In genomic region chr13:54752656-54753055, GRCm38 (mm10) we compare ENCODE assay signal across 16 mouse cellular contexts. TPM values are rescaled to one million over a fixed set of nuclear protein-coding genes. Genes with fewer than 3 reads are reported as not detected.
A peak's percentile ranks its signal among the peaks of the same experiment; 100 is the strongest.
DNase-seq lines count a peak whose midpoint lies in the region; ATAC-seq lines count a peak whose summit lies in the region.
"Had no signal": no experiment of that assay in that cellular context is flagged by ENCODE, and none has a peak within 500 bp of the region (broad histone marks: within the 10 kb centered on the region; RNA-seq: fewer than 3 reads in every experiment).

No protein-coding gene starts in this region.

- peaks cover 35% of the 10 kb centered on the region for H3K27me3 ChIP-seq in midbrain, embryonic 13.5 days
- peaks cover 17% of the 10 kb centered on the region for H3K27me3 ChIP-seq in midbrain, embryonic 11.5 days (ENCODE audit: control insufficient read depth, insufficient read depth, low read length)

- no peaks in the 10 kb centered on the region for H3K9me3 ChIP-seq in midbrain, embryonic 13.5 days
- no peaks in the 10 kb centered on the region for H3K9me3 ChIP-seq in midbrain, embryonic 11.5 days (ENCODE audit: control insufficient read depth, low read length)
- H3K9me3 ChIP-seq: limb, embryonic 10.5 days had no signal

- intact Hi-C loops in left cerebral cortex, postnatal 10 days (cut with DNase I): no loop called here

- no peak overlapping the region for H3K27ac ChIP-seq in midbrain, embryonic 13.5 days
- H3K27ac ChIP-seq in midbrain, embryonic 11.5 days (ENCODE audit: low read depth, low read length): no peak overlapping the region
- H3K27ac ChIP-seq: limb, embryonic 10.5 days had no signal

- 73% methylated on average over 10 of the region's 10 CpGs for WGBS in midbrain, embryonic 13.5 days
- 76% methylated on average over 10 of the region's 10 CpGs for WGBS in midbrain, embryonic 11.5 days

- no peaks in the 10 kb centered on the region for H3K36me3 ChIP-seq in midbrain, embryonic 13.5 days
- H3K36me3 ChIP-seq in midbrain, embryonic 11.5 days (ENCODE audit: control insufficient read depth, insufficient read depth, low read length): no peaks in the 10 kb centered on the region
- H3K36me3 ChIP-seq: limb, embryonic 10.5 days had no signal

- H3K4me2 ChIP-seq in midbrain, embryonic 13.5 days (replicated peaks): no peak overlapping the region
- H3K4me2 ChIP-seq in midbrain, embryonic 11.5 days: no peak overlapping the region

- no peak overlapping the region for H3K4me3 ChIP-seq in midbrain, embryonic 13.5 days (replicated peaks)
- H3K4me3 ChIP-seq in midbrain, embryonic 11.5 days (ENCODE audit: low read depth, low read length): no peak overlapping the region
- H3K4me3 ChIP-seq: limb, embryonic 10.5 days had no signal

- ATAC-seq in midbrain, embryonic 13.5 days: no peak
- no peak for ATAC-seq in midbrain, embryonic 11.5 days (ENCODE audit: low FRiP score)
- no peak for ATAC-seq in megakaryocyte-erythroid progenitor cell, adult 5-6 weeks (replicated peaks; ENCODE audit: low FRiP score, low TSS enrichment, poor library complexity, severe bottlenecking)
- ATAC-seq: CD4-positive, CD25-positive, alpha-beta regulatory T cell, adult 4 months; intestine, embryonic 16.5 days had no signal

- 0 out of 2 replicates have a peak overlapping the region, but pooled peaks have one; percentile 28 for H3K9ac ChIP-seq in midbrain, embryonic 13.5 days (replicated peaks)
- no peak overlapping the region for H3K9ac ChIP-seq in midbrain, embryonic 11.5 days (ENCODE audit: low read length)

- H3K4me1 ChIP-seq in midbrain, embryonic 13.5 days (replicated peaks): peaks cover 59% of the 10 kb centered on the region
- peaks cover 16% of the 10 kb centered on the region for H3K4me1 ChIP-seq in midbrain, embryonic 11.5 days (ENCODE audit: control insufficient read depth, insufficient read depth, low read length)

- no peak for DNase-seq in midbrain, embryonic 11.5 days (ENCODE audit: low spot score, missing footprints)
- peak; percentile 93 for DNase-seq in layer of hippocampus, adult 11-12 months (ENCODE audit: low spot score)
- DNase-seq in left cerebral cortex, postnatal 10 days (ENCODE audit: extremely low spot score in 1 of 2, low spot score in 2 of 2): peak; percentile 83 to 85
- DNase-seq in heart, adult 11 months: no peak
- DNase-seq in T-cell, adult 2 months (ENCODE audit: low spot score): no peak
- DNase-seq in kidney, postnatal 25 days: no peak
- DNase-seq: gastrocnemius, postnatal 25 days; lung, adult 2 months had no signal

RNA-seq across cellular contexts. Expression of gene Gprin1, which starts 3.0 kb away (rescaled TPM):
- polyA plus RNA-seq in midbrain, embryonic 13.5 days (2015; fragmentation: Nextera tagmentation; extraction: Ambion mirVana): 5.1 and 5.8 TPM in 2 replicates
- 9.8 and 10.8 TPM in 2 replicates for polyA plus RNA-seq in midbrain, embryonic 11.5 days (2014; fragmentation: Nextera tagmentation; extraction: Ambion mirVana)
- 100 to 1,000 TPM; 213 to 226 TPM for total RNA-seq in left cerebral cortex, postnatal 10 days (2021)
- not detected in 2 replicates for total RNA-seq in megakaryocyte-erythroid progenitor cell, adult 5-6 weeks (2014; fragmentation: Nextera tagmentation)
- not detected in 2 replicates for total RNA-seq in megakaryocyte-erythroid progenitor cell, adult 5-6 weeks (2017)
- total RNA-seq: gastrocnemius, postnatal 25 days had no signal
- polyA plus RNA-seq: CD4-positive, CD25-positive, alpha-beta regulatory T cell, adult 4 months had no signal

RNA-seq across cellular contexts. Expression of gene Sncb, which starts 13.7 kb away (rescaled TPM):
- 8.9 and 10.0 TPM in 2 replicates for polyA plus RNA-seq in midbrain, embryonic 13.5 days (2015; fragmentation: Nextera tagmentation; extraction: Ambion mirVana)
- polyA plus RNA-seq in midbrain, embryonic 11.5 days (2014; fragmentation: Nextera tagmentation; extraction: Ambion mirVana): 1.3 TPM in 2 replicates
- total RNA-seq in left cerebral cortex, postnatal 10 days (2021): 100 to 1,000 TPM; 739 to 802 TPM
- total RNA-seq in megakaryocyte-erythroid progenitor cell, adult 5-6 weeks (2014; fragmentation: Nextera tagmentation): not detected in 2 replicates
- not detected in 2 replicates for total RNA-seq in megakaryocyte-erythroid progenitor cell, adult 5-6 weeks (2017)
- total RNA-seq: gastrocnemius, postnatal 25 days had no signal
- polyA plus RNA-seq: heart, postnatal 0 days; limb, embryonic 10.5 days; lung, adult 2 months had no signal

RNA-seq across cellular contexts. Expression of gene Eif4e1b, which starts 31.1 kb away (rescaled TPM):
- not detected in 2 replicates for polyA plus RNA-seq in midbrain, embryonic 13.5 days (2015; fragmentation: Nextera tagmentation; extraction: Ambion mirVana)
- not detected in 2 replicates for polyA plus RNA-seq in midbrain, embryonic 11.5 days (2014; fragmentation: Nextera tagmentation; extraction: Ambion mirVana)
- total RNA-seq in left cerebral cortex, postnatal 10 days (2021): under 1 TPM in 1 of 2 experiments, not detected in 1; 0.17 TPM
- total RNA-seq in megakaryocyte-erythroid progenitor cell, adult 5-6 weeks (2014; fragmentation: Nextera tagmentation): not detected in 2 replicates
- not detected in 2 replicates for total RNA-seq in megakaryocyte-erythroid progenitor cell, adult 5-6 weeks (2017)
- total RNA-seq: gastrocnemius, postnatal 25 days; midbrain, postnatal 0 days had no signal
- polyA plus RNA-seq: CD4-positive, CD25-positive, alpha-beta regulatory T cell, adult 4 months; heart, postnatal 0 days; intestine, embryonic 16.5 days; limb, embryonic 10.5 days; lung, adult 2 months; midbrain, postnatal 0 days; stomach, embryonic 14.5 days had no signal

RNA-seq across cellular contexts. Expression of gene Tspan17, which starts 36.5 kb away (rescaled TPM):
- polyA plus RNA-seq in midbrain, embryonic 13.5 days (2015; fragmentation: Nextera tagmentation; extraction: Ambion mirVana): 28.3 and 30.5 TPM in 2 replicates
- 13.3 and 15.9 TPM in 2 replicates for polyA plus RNA-seq in midbrain, embryonic 11.5 days (2014; fragmentation: Nextera tagmentation; extraction: Ambion mirVana)
- 10 to 100 TPM; 64.3 to 69.0 TPM for total RNA-seq in left cerebral cortex, postnatal 10 days (2021)
- 1.3 TPM in 1 of 2 replicates, not detected in the other for total RNA-seq in megakaryocyte-erythroid progenitor cell, adult 5-6 weeks (2014; fragmentation: Nextera tagmentation)
- total RNA-seq in megakaryocyte-erythroid progenitor cell, adult 5-6 weeks (2017): 4.1 TPM in 1 of 2 replicates, not detected in the other

RNA-seq across cellular contexts. Expression of gene Cdhr2, which starts 51.4 kb away (rescaled TPM):
- polyA plus RNA-seq in midbrain, embryonic 13.5 days (2015; fragmentation: Nextera tagmentation; extraction: Ambion mirVana): 0.15 TPM in 2 replicates
- 0.06 TPM in 1 of 2 replicates, not detected in the other for polyA plus RNA-seq in midbrain, embryonic 11.5 days (2014; fragmentation: Nextera tagmentation; extraction: Ambion mirVana)
- under 1 TPM; 0.34 to 0.51 TPM for total RNA-seq in left cerebral cortex, postnatal 10 days (2021)
- not detected in 2 replicates for total RNA-seq in megakaryocyte-erythroid progenitor cell, adult 5-6 weeks (2014; fragmentation: Nextera tagmentation)
- total RNA-seq in megakaryocyte-erythroid progenitor cell, adult 5-6 weeks (2017): not detected in 2 replicates
- total RNA-seq: gastrocnemius, postnatal 25 days had no signal
- polyA plus RNA-seq: CD4-positive, CD25-positive, alpha-beta regulatory T cell, adult 4 months; heart, postnatal 0 days; limb, embryonic 10.5 days had no signal

Comparison
In these comparisons a context has a peak if more than half of its experiments do, and no peak if none do; other contexts are left out.
1. DNase-seq: peak in layer of hippocampus, adult 11-12 months (single experiment) and left cerebral cortex, postnatal 10 days (2 of 2); none in midbrain, embryonic 11.5 days (single experiment), heart, adult 11 months (single experiment), T-cell, adult 2 months (single experiment) and kidney, postnatal 25 days (0 of 2).
2. RNA of gene Gprin1, which starts 3.0 kb away (total RNA-seq): 213 to 226 TPM in left cerebral cortex, postnatal 10 days; not detected in megakaryocyte-erythroid progenitor cell, adult 5-6 weeks; every median in the first group is over 100 times any median in the second.
3. RNA of gene Sncb, which starts 13.7 kb away (total RNA-seq): 739 to 802 TPM in left cerebral cortex, postnatal 10 days; not detected in megakaryocyte-erythroid progenitor cell, adult 5-6 weeks; every median in the first group is over 100 times any median in the second.